Mouse (Mus musculus) megakaryocyte-erythroid progenitor cell, adult 5-6 weeks (primary cell): Measurements from ENCODE around the gene Mas1. TPM values are rescaled to one million over a fixed set of nuclear protein-coding genes. Genes with fewer than 3 reads are reported as not detected.

Experiments used
- ATAC-seq: replicated peaks from 2 replicates; pipeline ENCODE4 v1.8.0; 2016; ENCODE audit warnings: mild to moderate bottlenecking, inconsistent platforms; ENCODE audit not compliant: severe bottlenecking, poor library complexity, low FRiP score, low TSS enrichment
- total RNA-seq, 2 experiments: library from RNA; stranded (forward) in 1 of 2; stranded (reverse) in 1 of 2; fragments of 200-1000, 215-1000 nt in 1 of 2; fragments of >200 nt in 1 of 2; fragmentation: Nextera tagmentation in 1 of 2; gene quantifications; 2 replicates each; pipeline ENCODE4 v1.2.3; 2014 to 2017

The Mas1 gene
- total RNA-seq, 2 experiments from 2014 or later = not detected

DNA sequence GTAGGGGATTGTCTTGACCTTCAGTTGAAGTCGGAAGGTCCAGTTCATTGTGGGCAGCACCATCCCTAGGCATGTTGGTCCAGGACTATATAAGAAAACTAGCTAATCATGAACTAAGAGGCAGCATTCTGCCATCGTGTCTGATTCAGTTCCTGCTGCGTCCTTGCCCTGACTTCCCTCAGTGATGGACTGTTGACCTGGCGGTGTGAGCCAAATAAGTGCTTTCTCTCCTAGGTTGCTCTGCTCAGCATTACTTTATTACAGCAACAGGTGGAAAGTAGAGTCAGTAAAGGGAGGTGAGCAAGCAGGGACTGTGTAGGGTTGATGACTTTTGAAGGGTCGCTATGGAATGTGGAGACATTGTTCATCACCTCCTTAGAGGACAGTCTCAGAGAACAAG lies 32.2 kb downstream of the Mas1 start:
- no peak for ATAC-seq

DNA sequence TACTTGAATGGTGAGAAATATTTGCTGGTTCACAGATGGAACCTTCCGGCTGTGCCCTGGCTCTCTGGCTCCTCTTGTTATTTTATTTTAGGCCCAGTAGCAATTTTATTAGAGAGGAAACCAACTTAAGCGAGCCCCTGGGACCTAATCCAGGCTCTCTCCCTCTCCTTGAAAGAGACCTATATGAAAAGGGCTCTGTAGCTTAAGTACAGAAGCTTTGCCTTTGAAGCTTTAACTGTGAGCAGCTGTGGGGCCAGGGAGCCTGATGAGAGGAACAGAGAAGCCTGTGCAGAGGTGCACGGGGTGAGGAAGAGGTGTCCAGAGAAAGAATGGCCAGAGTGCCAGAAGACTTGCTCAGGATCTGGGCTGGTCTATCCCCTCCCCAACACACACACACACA lies 33.1 kb downstream of the Mas1 start:
- ATAC-seq = no peak

DNA sequence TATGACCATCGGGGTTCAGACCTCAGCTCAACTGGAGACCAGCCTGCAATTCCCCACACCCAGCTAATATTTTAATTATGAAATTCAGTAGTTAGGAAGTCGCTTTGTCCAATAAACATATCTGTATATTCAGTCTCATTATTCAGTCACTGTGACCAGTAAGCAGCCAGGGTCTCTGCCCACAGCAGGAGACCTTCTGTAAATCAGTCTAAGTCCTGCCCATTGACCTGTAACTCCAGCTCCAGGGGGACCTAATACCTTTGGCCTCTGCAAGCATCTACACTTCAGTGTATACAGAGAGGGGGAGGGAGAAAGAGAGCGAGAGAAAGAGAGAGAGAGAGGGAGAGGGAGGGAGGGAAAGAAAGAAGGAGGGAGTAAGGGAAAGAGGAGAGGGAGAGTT lies 33.6 kb downstream of the Mas1 start:
- no peak for ATAC-seq

DNA sequence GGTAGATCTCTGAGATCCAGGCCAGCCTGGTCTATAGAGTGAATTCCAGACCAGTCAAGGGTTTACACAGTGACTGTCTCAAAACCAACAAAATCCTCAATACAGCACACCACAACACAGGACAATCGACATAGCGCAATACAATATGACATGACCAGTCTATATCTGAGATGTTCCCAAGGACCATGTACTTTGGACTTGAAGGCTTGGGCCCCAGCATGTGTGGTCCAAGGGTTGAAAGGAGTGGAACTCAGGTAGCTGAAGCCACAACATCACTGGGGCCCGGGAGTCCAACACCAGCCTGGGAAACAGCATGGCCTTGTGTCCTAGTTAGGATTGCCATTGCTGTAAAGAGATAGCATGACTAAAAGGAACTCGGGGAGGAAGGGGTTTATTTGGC lies 35.3 kb downstream of the Mas1 start:
- ATAC-seq = no peak

DNA sequence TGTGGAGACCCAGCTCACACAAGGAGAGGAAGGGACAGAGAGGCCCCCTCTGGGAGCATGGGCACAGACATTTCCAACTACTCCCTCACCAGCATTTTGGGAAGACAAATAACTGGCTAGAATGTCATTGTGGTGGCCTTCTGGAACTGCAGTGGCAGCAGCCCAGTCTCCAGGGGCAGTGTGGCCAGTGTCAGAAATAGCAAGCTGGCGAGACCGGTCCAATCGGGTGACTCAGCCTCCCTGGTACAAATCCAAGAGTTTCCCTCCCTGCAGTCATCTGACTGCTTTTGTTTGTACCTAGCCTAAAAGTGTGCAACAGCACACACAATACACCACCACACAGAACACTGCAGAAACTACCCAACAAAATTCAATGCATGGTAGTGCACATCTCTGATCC lies 35.7 kb downstream of the Mas1 start:
- no peak for ATAC-seq

DNA sequence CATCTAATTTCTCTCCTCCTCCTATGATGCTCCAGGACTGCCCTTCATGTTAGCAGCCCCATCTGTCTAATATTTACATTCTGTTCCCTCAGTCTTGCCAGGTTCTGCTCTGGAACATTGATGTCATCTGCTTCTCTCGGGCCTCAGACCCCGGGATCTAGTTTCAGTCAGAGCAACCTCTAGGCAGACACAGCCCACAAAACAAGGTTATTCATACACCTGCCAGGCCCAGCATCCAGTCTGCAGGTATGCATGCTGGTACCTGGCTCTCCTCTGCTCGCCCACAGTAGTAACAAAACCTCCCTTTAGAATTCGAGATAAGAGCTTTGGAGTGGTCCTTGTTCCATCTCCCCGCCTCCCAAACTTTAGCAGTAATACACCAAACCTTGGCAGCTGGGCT lies 37.6 kb downstream of the Mas1 start:
- no peak for ATAC-seq

DNA sequence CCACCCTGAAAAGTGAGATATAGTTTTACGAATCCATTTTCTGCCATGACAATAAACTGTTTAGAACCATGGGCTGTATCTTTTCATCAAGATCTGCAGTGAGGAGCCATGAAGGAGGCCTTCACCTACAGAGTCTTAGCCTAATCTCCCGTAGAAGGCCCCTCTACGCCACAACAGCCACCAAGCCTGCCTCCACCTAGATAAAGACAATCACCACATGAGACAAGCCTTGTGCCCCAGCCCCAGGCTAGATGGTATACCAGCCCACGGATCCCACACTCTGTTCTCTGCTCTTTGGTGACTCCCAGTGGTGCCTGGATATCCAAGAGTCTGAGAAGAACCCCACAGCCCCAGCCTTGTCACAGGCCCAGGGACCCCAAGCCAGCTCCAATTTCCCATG lies 52.1 kb downstream of the Mas1 start:
- peak; percentile 95 for ATAC-seq

DNA sequence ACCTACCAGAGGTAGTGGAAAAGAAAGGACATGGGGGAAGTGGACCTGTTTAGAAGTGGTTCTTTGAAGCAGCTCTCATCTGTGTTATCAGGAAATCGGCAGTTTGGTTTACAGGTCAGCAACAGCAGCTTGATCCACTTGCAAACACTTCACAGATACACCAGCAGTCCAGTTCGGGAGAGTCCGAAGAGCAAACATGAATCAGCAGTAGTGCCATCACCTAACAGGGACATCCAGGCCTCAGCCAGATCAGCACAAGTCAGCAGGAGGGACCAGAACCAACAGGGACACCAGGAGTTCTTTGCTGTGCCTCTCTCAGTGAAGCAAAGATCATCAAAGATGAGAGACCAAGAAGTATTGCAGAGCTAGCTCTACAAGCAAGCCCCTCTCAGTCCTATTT lies 53.4 kb downstream of the Mas1 start:
- no peak for ATAC-seq

DNA sequence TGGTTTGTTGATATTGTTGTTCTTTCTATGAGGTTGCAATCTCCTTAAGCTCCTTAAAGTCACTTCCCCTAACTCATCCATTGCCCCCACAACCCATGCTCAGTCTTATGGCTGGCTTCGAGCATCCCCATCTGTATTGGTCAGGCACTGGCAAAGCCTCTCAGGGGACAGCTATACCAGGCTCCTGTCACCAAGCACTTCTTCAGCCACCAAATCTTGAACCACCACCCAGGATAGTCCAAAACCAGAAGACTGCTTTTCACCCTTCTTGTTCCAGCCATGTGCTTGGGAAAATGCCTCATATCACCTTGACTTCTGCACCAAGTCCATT lies 57.0 kb downstream of the Mas1 start:
- ATAC-seq = no peak

DNA sequence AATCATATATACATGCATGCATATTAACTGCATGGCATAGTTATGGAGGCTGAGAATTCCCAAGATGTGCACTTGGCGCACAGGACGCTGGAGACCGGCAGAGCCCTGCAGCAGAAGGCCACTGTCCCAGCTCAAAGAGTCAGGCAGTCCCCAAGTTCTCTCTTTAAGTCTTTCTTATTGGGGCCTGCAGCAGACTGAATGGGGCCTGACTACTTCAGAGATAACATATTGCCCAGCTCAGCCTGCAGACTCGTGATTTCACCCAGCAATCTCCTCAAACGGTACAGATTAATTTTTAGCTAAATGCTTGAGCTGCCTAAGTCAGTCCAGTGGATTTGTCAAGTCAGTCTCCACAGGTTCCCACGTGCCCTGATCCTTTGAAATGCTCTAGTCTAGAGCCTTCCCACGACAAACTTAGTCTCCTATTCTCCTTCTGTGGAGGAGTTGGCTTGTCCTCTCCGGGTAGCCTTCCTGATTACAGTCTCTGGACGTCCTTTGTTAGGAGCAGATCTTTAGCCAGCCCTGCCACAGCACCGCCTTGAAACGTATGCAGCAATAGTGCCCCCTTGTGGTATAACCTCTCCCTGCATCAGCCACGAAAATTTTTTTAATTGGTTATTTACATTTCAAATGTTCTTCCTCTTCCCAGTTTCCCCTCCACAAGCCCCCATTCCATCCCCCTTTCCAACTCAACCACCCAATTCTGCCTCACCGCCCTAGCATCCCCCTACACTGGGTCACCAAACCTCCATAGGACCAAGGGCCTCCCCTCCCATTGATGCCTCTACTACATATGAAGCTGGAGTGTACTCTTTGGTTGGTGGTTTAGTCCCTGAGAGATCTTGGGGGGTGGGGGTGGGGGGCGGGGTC lies 57.6 kb downstream of the Mas1 start:
- peak; percentile 85 for ATAC-seq

DNA sequence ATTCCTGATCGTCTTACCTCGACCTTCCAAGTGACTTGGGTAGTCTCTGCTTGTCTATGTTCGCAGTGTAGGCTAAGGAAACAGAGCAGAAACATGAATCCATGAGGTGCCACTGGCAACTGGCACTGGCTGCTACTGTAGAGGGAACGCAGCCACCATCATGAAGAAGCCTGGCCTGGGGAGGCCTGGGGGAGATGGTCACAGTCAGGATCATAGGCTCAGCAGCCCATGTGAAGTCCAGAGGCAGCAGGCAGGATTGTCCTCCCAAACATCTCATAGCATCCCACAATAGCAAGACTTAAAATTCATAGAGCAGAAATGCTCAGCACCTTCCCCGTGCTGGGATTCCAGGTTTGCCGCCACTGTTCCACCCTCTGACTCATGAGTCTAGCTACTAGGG lies 59.1 kb downstream of the Mas1 start:
- no peak for ATAC-seq

DNA sequence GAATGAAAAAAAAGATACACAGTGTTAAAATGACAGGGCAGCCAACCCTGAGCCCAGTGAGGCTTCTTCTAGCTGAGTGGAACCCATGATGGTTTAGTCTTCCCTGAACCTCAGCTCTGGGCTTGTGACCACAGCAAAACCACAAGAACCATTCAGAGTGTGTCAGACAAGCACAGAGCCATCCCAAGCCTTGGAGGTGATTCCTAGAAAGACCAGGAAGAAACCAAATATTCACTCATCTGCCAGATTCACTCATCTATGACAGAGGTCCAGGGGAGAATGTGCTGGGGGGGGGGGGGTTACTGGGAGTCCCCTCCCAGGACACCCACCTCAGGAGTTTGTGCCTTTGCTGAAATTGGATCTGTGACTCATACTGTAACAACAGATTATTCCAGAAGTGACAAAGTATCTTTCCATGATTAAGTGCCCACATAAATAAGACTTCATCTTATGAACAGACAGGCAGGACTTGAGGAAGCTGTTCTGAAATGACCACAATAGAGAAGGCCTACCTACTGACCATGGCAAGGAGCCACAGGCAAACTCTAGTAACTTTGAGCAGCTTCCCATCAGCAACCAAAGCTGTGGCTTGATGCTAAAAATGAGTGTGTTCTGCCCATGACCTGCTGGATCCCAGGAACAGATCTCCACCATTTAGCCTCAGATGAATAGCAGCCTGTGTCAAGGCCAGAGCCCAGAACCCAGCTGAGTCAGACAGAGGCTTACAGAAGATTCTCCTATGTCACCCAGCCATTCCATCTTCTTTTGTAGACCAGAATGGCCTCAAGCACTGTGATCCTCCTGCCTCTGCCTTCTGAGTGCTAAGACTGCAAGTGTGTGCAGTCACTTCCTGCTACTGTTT lies 63.1 kb downstream of the Mas1 start:
- no peak for ATAC-seq

DNA sequence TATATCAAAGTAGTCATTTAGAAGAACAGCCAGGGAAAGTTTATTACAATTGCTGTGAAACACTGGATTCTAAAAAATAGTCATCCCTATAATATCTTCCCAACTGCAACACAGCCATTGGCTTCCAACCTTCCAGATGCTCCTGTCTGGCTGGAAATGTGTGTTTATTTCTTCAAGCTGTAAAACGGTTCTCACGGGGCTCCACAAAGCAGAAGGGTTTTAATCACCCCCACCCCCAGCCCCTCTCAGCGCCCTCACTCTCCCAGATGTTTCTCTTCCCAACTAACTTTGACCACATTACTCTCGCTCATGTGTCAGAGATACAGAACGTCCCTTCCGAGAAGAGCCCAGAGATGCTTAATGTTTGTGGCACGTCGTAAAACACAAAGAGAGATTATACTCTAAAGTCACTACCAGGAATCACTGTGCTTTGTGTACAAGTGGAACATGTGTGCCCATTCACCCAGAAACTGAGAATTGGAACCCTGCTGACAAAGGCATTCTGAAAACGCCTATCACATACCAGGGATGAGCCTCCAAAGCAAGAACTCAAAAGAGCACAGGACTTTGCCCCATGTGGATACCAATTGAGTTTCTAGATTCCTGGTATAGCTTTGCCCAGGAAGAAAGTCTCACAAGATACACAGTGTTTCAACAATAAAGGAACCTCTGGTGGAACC lies 65.9 kb downstream of the Mas1 start:
- ATAC-seq = no peak

DNA sequence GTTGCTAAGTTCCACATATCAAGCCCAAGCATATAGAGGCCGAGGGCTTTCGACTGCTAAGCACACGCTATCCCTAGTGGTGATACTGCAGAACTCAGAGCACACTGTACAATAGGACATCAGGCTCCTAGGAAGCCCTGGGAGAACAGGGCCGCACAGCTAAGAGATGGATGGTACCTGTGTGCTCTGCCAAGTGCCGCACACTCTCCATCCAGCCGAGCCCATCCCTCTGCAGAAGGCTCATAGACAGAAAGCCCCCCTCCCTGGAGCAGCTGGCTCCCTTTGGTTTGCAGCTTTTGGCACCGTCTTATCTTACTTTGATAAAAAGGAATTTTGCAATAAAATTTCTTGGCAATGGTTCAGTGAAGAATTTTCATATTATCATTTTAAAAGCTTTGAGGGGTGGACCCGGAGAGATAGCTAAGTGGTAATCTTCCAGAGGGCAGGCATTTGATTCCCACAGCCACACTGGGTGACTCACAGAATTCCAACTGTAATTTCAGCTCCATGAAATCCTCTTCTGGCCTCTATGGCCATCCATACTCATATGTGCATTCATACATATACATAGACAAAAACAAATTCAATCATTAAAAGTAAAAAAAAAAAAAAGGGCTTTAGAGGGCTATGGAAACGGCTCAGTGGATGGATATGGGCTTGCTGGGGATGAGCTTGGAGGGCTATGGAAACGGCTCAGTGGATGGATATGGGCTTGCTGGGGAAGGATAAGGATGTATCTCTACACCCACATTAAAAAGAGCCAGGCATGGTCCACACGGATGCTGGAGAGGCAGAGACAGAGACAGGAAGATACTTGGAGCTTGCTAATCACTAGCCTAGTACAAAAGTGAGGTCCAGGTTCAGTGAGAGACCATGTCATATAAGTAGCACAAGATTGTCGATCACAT lies 68.3 kb downstream of the Mas1 start:
- peak; percentile 61 for ATAC-seq

DNA sequence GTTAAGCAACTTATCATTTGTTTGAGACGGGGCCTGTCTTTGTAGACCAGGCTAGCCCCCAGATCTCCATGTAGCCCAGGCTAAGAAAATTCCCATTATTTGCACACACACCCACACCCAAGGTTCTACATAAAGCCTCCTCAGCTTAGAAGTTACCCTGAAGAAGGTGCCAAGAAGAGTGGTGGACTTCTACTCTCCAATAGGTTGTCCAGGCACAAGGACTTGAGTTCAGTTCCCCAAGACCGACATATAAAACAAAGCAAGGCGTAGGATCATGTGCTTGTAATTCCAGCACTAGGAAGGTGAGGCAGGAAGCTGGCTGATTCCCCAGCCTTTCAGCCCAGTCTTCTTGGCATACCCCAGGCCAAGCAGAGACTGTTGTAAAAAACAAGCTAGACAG lies 69.4 kb downstream of the Mas1 start:
- no peak for ATAC-seq

DNA sequence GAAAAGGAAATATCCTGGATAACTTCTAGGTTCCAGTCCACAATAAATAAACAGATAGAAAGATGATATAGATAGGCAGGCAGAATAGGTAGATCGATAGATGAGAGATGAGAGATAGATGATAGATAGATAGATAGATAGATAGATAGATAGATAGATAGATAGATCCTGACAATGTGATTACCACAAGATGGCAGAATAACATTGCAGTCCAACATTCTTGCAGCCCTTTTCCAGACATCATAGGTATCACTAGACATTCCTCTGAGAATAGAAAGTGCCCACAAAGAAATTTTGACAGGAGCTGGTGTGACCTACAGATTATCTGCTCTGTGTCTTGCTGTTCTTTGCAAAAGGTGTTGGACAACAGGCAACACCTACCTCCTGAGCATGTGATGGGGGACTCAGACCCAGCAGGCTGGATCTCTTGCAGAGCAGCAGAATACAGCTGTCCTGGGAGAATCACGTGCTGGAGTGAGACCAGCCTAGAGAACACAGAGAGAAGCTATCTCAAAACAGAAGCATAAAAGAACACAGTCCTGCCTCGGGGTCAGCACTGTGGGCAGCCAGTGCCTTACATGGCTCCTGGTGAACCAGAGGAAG lies 70.4 kb downstream of the Mas1 start:
- ATAC-seq = no peak

DNA sequence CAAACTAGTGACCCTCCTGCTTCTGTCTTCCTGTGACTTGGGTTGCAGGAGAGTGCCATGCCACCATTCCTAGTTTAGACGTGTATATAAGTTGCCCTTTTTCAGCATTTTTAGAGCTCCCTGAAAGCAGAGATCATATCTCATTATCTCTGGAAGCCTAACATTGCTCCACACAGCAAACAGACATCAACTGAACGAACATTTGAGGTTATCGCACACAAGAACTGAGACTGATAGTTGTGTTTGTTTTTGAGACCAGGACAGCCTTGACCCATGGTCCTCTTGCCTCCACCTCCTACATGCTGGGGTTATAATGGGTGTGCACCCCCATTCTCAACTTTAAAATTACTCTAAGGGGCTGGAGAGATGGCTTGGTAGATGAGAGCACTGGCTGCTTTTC lies 71.3 kb downstream of the Mas1 start:
- ATAC-seq = no peak

DNA sequence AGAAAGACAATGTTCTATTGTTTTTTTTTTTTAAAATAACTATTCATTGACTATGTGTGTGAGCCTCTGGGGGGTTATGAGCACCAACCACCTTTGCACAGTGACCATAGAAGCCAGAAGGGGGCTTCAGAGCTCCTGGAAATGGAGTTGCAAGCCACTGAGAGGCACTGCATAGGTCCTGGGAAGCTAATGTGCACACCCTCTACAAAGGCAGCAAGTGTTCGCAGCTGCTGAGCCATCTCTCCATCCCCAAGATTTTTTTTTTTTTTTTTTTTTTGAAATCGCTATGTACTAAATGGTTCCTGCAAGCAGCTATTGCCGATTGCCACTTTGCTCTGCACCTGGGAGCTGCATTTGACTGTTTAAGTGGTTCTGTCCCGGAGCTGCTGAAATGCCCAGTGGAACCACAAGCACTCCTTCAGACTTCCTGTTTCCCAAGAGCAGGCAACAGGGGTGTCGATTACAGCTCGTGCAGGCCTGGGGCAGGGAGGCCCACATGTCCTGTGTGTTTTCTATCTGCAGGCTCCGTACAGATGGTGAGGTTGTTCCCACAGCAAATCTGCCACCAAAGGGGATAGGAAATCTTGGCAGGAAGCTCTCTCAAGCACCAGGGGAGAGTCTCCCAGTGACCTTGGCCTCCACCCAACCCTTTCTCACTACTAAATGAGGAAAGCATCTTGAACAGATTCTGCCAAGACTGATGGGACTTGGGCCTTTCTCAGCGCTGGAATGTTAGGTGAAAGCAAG lies 74.1 kb downstream of the Mas1 start:
- ATAC-seq = no peak
